Mouse (Mus musculus) cerebellum, adult 2 months (tissue): ENCODE measurements around the gene Ctbp2.

ENCODE experiments used
- CTCF ChIP-seq: fragments of 200-500 bp; IDR thresholded peaks from 2 replicates; pipeline ENCODE4 v1.5.1; 2011; ENCODE audit warnings: low read depth, mild to moderate bottlenecking, control low read depth, low read length, moderate library complexity, borderline replicate concordance; ENCODE audit not compliant: insufficient read depth
- POLR2A ChIP-seq: fragments of 200-500 bp; IDR thresholded peaks from 2 replicates; pipeline ENCODE4 v1.6.1; 2011; ENCODE audit warnings: low read length, control low read depth, borderline replicate concordance; ENCODE audit not compliant: insufficient read depth

- TF ChIP-seq POLR2A = no peak
- no peak for TF ChIP-seq CTCF
Observed at GRCm38 (mm10) chr7:132949968-132950367, 174.2 kb downstream of the Ctbp2 start.
